Mouse (Mus musculus) embryonic facial prominence, embryonic 11.5 days (tissue): ENCODE results near the gene Cant1. TPM values are rescaled to one million over a fixed set of nuclear protein-coding genes. Genes with fewer than 3 reads are reported as not detected.

Experiments used
- ATAC-seq: fragments of 200-750 bp; cut with Nextera tagmentation; replicated peaks from 2 replicates; pipeline ENCODE4 v1.8.0; 2017; ENCODE audit warnings: low read depth; ENCODE audit not compliant: insufficient number of reproducible peaks, low FRiP score, low TSS enrichment
- DNase-seq: peaks from one replicate; pipeline ENCODE4 v3.0.0-alpha.2; 2015; ENCODE audit warnings: low spot score
- H3K27ac ChIP-seq: fragments of 300-500 bp; sonication (generic); replicated peaks from 2 replicates; pipeline ENCODE4 v1.5.1; 2014; ENCODE audit warnings: mild to moderate bottlenecking, low read depth, low read length, control low read depth
- H3K27me3 ChIP-seq: fragments of 300-500 bp; sonication (generic); 2 replicates; pipeline ENCODE4 v1.6.1; 2014; ENCODE audit warnings: mild to moderate bottlenecking, low read length, moderate library complexity, mixed read lengths; ENCODE audit not compliant: control insufficient read depth, insufficient read depth
- H3K36me3 ChIP-seq: fragments of 300-500 bp; sonication (generic); replicated peaks from 2 replicates; pipeline ENCODE4 v1.6.1; 2014; ENCODE audit warnings: low read depth, mild to moderate bottlenecking, low read length, moderate library complexity, mixed read lengths; ENCODE audit not compliant: control insufficient read depth, insufficient read depth
- H3K4me1 ChIP-seq: fragments of 300-500 bp; sonication (generic); 2 replicates; pipeline ENCODE4 v1.6.1; 2014; ENCODE audit warnings: low read length, mixed read lengths; ENCODE audit not compliant: control insufficient read depth, insufficient read depth
- H3K4me2 ChIP-seq: fragments of 300-500 bp; sonication (generic); 2 replicates; pipeline ENCODE4 v1.6.1; 2014; ENCODE audit warnings: low read depth, mild to moderate bottlenecking, control low read depth, low read length, moderate library complexity
- H3K4me3 ChIP-seq: fragments of 300-500 bp; sonication (generic); 2 replicates; pipeline ENCODE4 v1.5.1; 2014; ENCODE audit warnings: low read depth, low read length, control low read depth
- H3K9ac ChIP-seq: fragments of 300-500 bp; sonication (generic); replicated peaks from 2 replicates; pipeline ENCODE4 v1.6.1; 2014; ENCODE audit warnings: mild to moderate bottlenecking, control low read depth, low read length
- H3K9me3 ChIP-seq: fragments of 300-500 bp; sonication (generic); replicated peaks from 2 replicates; pipeline ENCODE4 v1.6.1; 2016; ENCODE audit warnings: mild to moderate bottlenecking, low read length, inconsistent platforms, mixed read lengths; ENCODE audit not compliant: control insufficient read depth
- WGBS: fragments of 180-500 bp; shearing (Covaris S2); extraction: QIAGEN DNeasy Blood & Tissue Kit; methylation state at CpG from one replicate; pipeline ENCODE4 v1.1.7; 2014; 5-methylcytosine and 5-hydroxymethylcytosine counted together
- polyA plus RNA-seq: library from polyadenylated mRNA; unstranded; fragments of >200 nt; fragmentation: Nextera tagmentation; extraction: Ambion mirVana; gene quantifications from 2 replicates; pipeline ENCODE4 v1.2.1, GENCODE M21; 2014

Cant1 gene
- polyA plus RNA-seq, 1 experiment from 2014 or later: 19.5 TPM

GRCm38 (mm10) chr11:118436471-118436935 lies 17.6 kb upstream of the Cant1 start:
- Histone ChIP-seq H3K36me3 (no peaks in the 10 kb centered on the region), H3K9me3 (no peaks in the 10 kb centered on the region), H3K27ac (no peak overlapping the region), H3K27me3 (no peaks in the 10 kb centered on the region), H3K4me3 (no peak overlapping the region), H3K4me1 (peaks cover 7% of the 10 kb centered on the region), H3K4me2 (no peak overlapping the region), H3K9ac (no peak overlapping the region)
- ATAC-seq: no peak
- WGBS: 32% methylated on average over 6 of the region's 6 CpGs
- no peak for DNase-seq

DNA sequence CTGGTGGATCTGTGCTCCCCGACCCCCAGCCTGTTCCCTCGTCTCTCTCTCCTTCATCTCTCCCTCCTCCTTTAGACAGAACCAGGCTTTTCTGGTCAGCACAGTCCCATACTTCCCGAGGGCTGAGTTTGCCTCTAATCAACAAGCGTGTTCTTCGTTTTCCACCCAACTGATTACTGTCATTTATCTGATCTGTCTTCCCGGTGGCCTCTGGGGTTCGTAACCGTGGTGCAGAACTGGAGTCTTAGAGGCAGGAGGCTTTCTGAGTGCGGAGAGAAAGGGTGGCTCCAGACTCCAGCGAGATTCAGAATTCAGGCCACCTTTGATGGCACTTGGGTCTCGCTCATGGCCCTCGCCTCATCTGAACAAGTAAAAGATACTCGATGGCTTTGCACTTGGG lies 15.2 kb upstream of the Cant1 start:
- Histone ChIP-seq H3K9me3 (no peaks in the 10 kb centered on the region), H3K4me1 (peaks cover 7% of the 10 kb centered on the region), H3K36me3 (no peaks in the 10 kb centered on the region), H3K4me3 (no peak overlapping the region), H3K27me3 (no peaks in the 10 kb centered on the region), H3K27ac (no peak overlapping the region), H3K9ac (no peak overlapping the region), H3K4me2 (peak overlapping the region; percentile 13; the same call in 1 of the 2 replicates)
- ATAC-seq (no peak), DNase-seq (no peak)
- 45% methylated on average over 13 of the region's 13 CpGs for WGBS

DNA sequence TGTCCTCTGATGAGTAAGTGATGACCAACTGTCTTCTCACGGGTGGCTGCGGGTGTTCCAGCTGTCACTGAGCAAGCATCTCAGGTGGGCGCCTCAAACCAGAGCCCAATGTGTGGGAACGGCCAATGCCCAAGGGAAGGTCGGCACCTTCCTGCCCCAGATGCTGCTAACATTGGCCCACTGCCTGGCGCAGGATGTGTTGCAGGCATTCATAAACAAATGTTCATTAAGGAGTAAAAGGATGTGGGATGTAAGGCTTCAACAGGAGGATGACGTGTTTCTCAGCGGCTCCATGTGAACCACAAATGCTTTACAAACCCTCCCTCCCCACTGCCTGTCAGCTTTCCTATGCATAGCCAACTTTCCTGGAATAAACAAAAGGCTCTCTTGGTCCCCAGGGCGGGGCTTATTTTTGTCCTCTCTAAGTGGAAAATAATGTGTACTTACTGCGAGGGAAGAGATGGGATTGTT lies 14.5 kb upstream of the Cant1 start:
- ATAC-seq: no peak
- no peak overlapping the region; the same call in 1 of the 2 replicates for H3K4me2 ChIP-seq

DNA sequence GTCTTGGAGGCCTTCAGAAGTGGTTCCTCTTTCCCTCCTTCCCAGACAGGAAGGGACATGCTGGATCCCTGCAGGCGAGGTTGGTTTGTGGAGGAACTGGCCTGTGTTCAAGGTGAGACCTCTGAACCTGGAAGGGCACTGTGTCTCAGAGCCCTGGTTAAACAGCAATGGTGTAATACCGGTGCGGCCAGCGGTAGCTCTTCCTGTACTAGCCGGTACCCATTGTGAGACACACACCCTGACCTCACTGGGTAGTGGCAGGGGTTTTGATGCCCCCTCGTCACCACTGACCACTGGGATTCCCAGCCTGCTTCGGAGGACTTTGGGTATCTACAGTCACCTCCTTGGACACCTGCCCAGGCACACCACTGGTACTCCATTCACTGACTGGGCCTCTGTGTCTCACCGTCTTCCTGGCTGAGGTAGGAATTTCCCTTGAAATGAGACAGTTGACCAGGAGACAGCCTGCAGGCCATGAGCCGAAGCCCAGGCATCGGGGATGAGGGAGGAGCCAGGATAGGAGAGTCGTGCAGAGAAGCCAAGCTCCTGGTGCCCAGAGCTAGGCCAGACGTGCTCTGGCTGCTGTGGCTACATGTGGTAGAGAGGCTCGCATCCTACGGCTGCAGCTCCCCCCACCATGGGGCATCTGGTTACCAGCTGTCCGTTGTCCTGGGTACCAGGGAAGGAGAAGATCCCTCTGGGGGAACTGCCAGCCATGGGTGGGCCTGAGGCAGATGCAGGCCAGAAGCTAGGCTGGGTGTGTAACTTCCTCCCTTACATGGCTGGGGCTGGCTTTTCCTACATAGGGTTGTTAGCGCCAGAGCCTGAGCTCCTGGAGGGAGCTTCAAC lies 12.4 kb upstream of the Cant1 start:
- Histone ChIP-seq H3K27ac (no peak overlapping the region), H3K4me3 (no peak overlapping the region), H3K4me2 (no peak overlapping the region), H3K9me3 (no peaks in the 10 kb centered on the region), H3K27me3 (no peaks in the 10 kb centered on the region), H3K9ac (no peak overlapping the region), H3K4me1 (peaks cover 14% of the 10 kb centered on the region), H3K36me3 (no peaks in the 10 kb centered on the region)
- 66% methylated on average over 16 of the region's 16 CpGs for WGBS
- DNase-seq: peak; percentile 38
- no peak for ATAC-seq

More for the DNA sequence above, 14.5 kb upstream of the Cant1 start:
- H3K27me3 ChIP-seq: no peaks in the 10 kb centered on the region
- no peak overlapping the region for H3K4me3 ChIP-seq
- H3K9ac ChIP-seq: no peak overlapping the region
- peaks cover 8% of the 10 kb centered on the region for H3K4me1 ChIP-seq
- DNase-seq: no peak
- H3K9me3 ChIP-seq: no peaks in the 10 kb centered on the region
- no peaks in the 10 kb centered on the region for H3K36me3 ChIP-seq
- no peak overlapping the region for H3K27ac ChIP-seq
- WGBS: 78% methylated on average over 10 of the region's 10 CpGs

DNA sequence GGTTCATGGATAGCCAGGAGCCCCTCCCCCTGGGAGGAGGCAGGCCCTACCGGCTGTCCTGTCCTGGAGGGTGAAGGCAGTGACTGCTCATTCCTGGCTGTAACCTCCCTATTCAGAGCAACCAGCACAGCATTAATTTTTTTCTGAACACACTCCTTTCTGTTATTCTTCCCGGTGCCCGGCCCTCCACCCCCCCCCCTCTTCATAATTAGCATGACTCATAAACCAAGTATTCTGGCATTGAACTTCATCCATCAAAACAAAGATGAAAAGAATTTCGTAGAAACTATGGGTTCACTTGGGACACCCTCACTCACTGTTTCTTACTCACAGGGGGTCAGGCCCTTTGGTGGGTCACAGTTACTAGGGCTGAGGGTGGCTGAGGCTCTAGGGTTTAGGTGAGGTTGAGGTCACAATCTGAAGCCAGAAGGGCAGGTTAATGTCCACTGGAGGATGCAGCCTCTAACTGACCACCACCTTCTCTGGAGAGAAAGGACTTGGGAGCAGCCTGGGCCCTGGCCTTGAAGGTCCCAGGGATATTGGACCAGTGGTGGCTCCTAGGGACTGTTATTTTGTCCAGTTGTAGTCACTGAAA lies 11.5 kb upstream of the Cant1 start:
- H3K9me3 ChIP-seq: no peaks in the 10 kb centered on the region
- H3K9ac ChIP-seq: no peak overlapping the region
- H3K27ac ChIP-seq: no peak overlapping the region

DNA sequence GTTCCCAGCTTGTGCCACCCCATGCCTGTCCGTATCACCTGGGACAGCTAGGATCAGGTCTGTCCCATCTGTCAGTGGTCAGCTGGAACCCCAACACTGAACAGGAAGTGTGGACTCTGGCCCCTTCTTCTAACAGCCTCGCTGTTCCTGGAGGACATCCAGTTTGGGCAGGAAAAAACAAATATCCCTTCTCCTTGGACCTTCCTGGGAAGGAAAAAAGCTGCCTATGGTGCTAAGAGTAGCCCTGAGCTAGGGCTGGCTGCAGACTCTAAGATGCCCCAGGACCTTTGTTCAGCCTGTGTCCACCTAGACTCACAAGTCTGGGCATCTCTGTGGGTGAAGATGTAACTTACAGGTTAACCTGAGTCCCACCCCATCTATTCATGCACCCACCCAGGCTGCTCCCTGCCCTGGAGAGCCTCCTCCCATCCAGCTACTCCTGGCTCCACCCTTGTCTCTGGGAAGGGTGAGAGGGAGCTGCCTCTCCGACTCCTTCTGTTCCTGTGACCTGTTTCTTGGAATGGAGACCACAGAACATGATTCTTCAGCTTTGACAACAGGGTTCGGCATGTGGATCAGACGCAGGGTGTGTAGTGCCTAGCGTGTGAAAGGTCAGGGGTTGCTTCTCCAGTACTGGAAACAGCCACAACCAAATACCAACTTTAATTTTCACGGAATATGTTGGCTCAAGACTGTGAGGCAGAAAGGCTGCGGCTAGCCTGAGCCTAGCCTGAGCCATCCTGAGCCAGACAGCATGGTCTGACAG lies 10.2 kb upstream of the Cant1 start:
- Histone ChIP-seq H3K4me1 (peaks cover 12% of the 10 kb centered on the region), H3K9me3 (no peaks in the 10 kb centered on the region), H3K27me3 (no peaks in the 10 kb centered on the region), H3K27ac (no peak overlapping the region), H3K36me3 (no peaks in the 10 kb centered on the region), H3K4me3 (peak overlapping the region; percentile 30; the same call in 1 of the 2 replicates), H3K4me2 (peak overlapping the region; percentile 48), H3K9ac (peak overlapping the region; percentile 55; the same call in 1 of the 2 replicates)
- no peak for DNase-seq
- 49% methylated on average over 8 of the region's 8 CpGs for WGBS
- ATAC-seq: no peak

More for the DNA sequence above, 11.5 kb upstream of the Cant1 start:
- Histone ChIP-seq H3K27me3 (no peaks in the 10 kb centered on the region), H3K4me3 (no peak overlapping the region), H3K36me3 (no peaks in the 10 kb centered on the region), H3K4me1 (peaks cover 14% of the 10 kb centered on the region), H3K4me2 (no peak overlapping the region)
- no peak for DNase-seq
- ATAC-seq: no peak
- WGBS: 50% methylated on average over 4 of the region's 4 CpGs

GRCm38 (mm10) chr11:118428460-118428868 lies 9.6 kb upstream of the Cant1 start:
- no peaks in the 10 kb centered on the region for H3K9me3 ChIP-seq
- DNase-seq (peak; percentile 44), ATAC-seq (no peak)
- peaks cover 14% of the 10 kb centered on the region for H3K4me1 ChIP-seq
- 8% methylated on average over 11 of the region's 11 CpGs for WGBS
- H3K36me3 ChIP-seq: no peaks in the 10 kb centered on the region
- H3K27me3 ChIP-seq: no peaks in the 10 kb centered on the region
- peak overlapping the region; percentile 35; the same call in 1 of the 2 replicates for H3K27ac ChIP-seq
- H3K4me3 ChIP-seq: peak overlapping the region; percentile 30
- H3K9ac ChIP-seq: peak overlapping the region; percentile 55
- peak overlapping the region; percentile 48 for H3K4me2 ChIP-seq
